Mouse (Mus musculus): Measurements from ENCODE around the gene Psmc3.

- no peak for TF ChIP-seq CTCF (IDR thresholded peaks at IDR 0.05)
- TF ChIP-seq EP300 (IDR thresholded peaks at IDR 0.05): no peak
Observed at GRCm38 (mm10) chr2:91062779-91063606, 9.2 kb downstream of the Psmc3 start.

Measured in lung, postnatal 0 days (tissue).